Mouse (Mus musculus) myocyte (in vitro differentiated cells): ENCODE results near the gene Nek1. TPM values are rescaled to one million over a fixed set of nuclear protein-coding genes. Genes with fewer than 3 reads are reported as not detected.

Source experiments
- H3K27me3 ChIP-seq: one replicate; pipeline ENCODE4 v1.6.1; 2011; ENCODE audit not compliant: control insufficient read depth, insufficient read depth, insufficient read length
- H3K36me3 ChIP-seq: one replicate; pipeline ENCODE4 v1.6.1; 2011; ENCODE audit not compliant: control insufficient read depth, insufficient read depth
- H3K4me2 ChIP-seq: one replicate; pipeline ENCODE4 v1.6.1; 2011; ENCODE audit warnings: low read depth, control low read depth
- H3K4me3 ChIP-seq: one replicate; pipeline ENCODE4 v1.5.1; 2011; ENCODE audit warnings: mild to moderate bottlenecking, control low read depth, moderate library complexity
- H3K79me2 ChIP-seq: one replicate; pipeline ENCODE4 v1.6.1; 2011; ENCODE audit not compliant: control insufficient read depth, insufficient read depth
- H3ac ChIP-seq: one replicate; pipeline ENCODE4 v1.6.1; 2011; ENCODE audit not compliant: control insufficient read depth, insufficient read length
- CEBPB ChIP-seq: IDR thresholded peaks from 2 replicates; pipeline ENCODE4 v1.6.1; 2011; ENCODE audit warnings: mild to moderate bottlenecking, moderate library complexity; ENCODE audit not compliant: poor library complexity, insufficient read depth, severe bottlenecking
- E2F4 ChIP-seq: IDR thresholded peaks from one replicate; pipeline ENCODE4 v1.6.1; 2011; ENCODE audit warnings: mild to moderate bottlenecking, control low read depth, moderate library complexity; ENCODE audit not compliant: insufficient read depth
- MAX ChIP-seq: IDR thresholded peaks from one replicate; pipeline ENCODE4 v1.6.1; 2011; ENCODE audit warnings: low read depth, mild to moderate bottlenecking, control low read depth
- MYOD1 ChIP-seq, 3 experiments: IDR thresholded peaks; one replicate each; pipeline ENCODE4 v1.6.1; 2011; ENCODE audit warnings: control low read depth in 2 of 3, low read depth in 2 of 3, mild to moderate bottlenecking in 2 of 3, moderate library complexity in 1 of 3; ENCODE audit not compliant: insufficient read length in 2 of 3, control insufficient read depth in 1 of 3
- MYOG ChIP-seq, 3 experiments: IDR thresholded peaks; one replicate each; pipeline ENCODE4 v1.6.1; 2011; ENCODE audit warnings: control low read depth in 2 of 3, low read depth in 2 of 3, mild to moderate bottlenecking in 2 of 3; ENCODE audit not compliant: insufficient read length in 2 of 3, control insufficient read depth in 1 of 3, insufficient read depth in 1 of 3
- POLR2A ChIP-seq: IDR thresholded peaks from one replicate; pipeline ENCODE4 v1.6.1; 2011; ENCODE audit warnings: low read depth, mild to moderate bottlenecking, control low read depth, moderate library complexity; ENCODE audit not compliant: insufficient read length
- POLR2AphosphoS2 ChIP-seq: IDR thresholded peaks from one replicate; pipeline ENCODE4 v1.6.1; 2011; ENCODE audit warnings: low read depth, control low read depth; ENCODE audit not compliant: insufficient read length
- REST ChIP-seq: IDR thresholded peaks from one replicate; pipeline ENCODE4 v1.6.1; 2011; ENCODE audit warnings: mild to moderate bottlenecking, control low read depth, moderate library complexity; ENCODE audit not compliant: insufficient read depth, insufficient read length
- SRF ChIP-seq: IDR thresholded peaks from one replicate; pipeline ENCODE4 v1.6.1; 2011; ENCODE audit warnings: low read depth; ENCODE audit not compliant: control insufficient read depth, insufficient read length
- TCF12 ChIP-seq: IDR thresholded peaks from one replicate; pipeline ENCODE4 v1.6.1; 2011; ENCODE audit warnings: mild to moderate bottlenecking, control low read depth; ENCODE audit not compliant: poor library complexity, insufficient read depth, severe bottlenecking
- TCF3 ChIP-seq: IDR thresholded peaks from one replicate; pipeline ENCODE4 v1.6.1; 2011; ENCODE audit warnings: low read depth, control low read depth; ENCODE audit not compliant: insufficient read length
- USF1 ChIP-seq: IDR thresholded peaks from one replicate; pipeline ENCODE4 v1.6.1; 2011; ENCODE audit warnings: low read depth, mild to moderate bottlenecking, control low read depth, moderate library complexity
- polyA plus RNA-seq: library from polyadenylated mRNA; unstranded; fragments of >200 nt; fragmentation: generic; extraction: Trizol; gene quantifications from one replicate; pipeline ENCODE4 v1.2.1, GENCODE M21; 2012; ENCODE audit warnings: missing spikeins

Gene Nek1
- polyA plus RNA-seq, 1 experiment, result 3.4 TPM

- TF ChIP-seq TCF12 (no peak), REST (no peak), USF1 (no peak), POLR2AphosphoS2 (peak; percentile 87), E2F4 (no peak), MYOG (IDR thresholded peaks at IDR 0.05; ENCODE audit: control insufficient read depth in 1 of 3, insufficient read depth in 1 of 3, insufficient read length in 2 of 3, low read depth in 2 of 3) (peak in 1 of 3 experiments; percentile 15), SRF (no peak), TCF3 (no peak), POLR2A (peak; percentile 80), MAX (no peak), MYOD1 (IDR thresholded peaks at IDR 0.05; ENCODE audit: control insufficient read depth in 1 of 3, insufficient read length in 2 of 3, low read depth in 2 of 3) (peak in 1 of 3 experiments; percentile 15), CEBPB (peak; percentile 98)
- Histone ChIP-seq H3K27me3 (no peaks in the 10 kb centered on the region), H3K4me2 (peak overlapping the region; percentile 72), H3K79me2 (peaks cover 80% of the 10 kb centered on the region), H3K36me3 (no peaks in the 10 kb centered on the region), H3ac (no peak overlapping the region), H3K4me3 (peak overlapping the region; percentile 45)
Measured at GRCm38 (mm10) chr8:60954281-60955014, 38.5 kb upstream of the Nek1 start.

GRCm38 (mm10) chr8:60956847-60957246 is 36.1 kb upstream of the Nek1 start:
- H3K4me3 ChIP-seq, result no peak overlapping the region
- H3ac ChIP-seq, result no peak overlapping the region
- H3K4me2 ChIP-seq, result peak overlapping the region; percentile 47
- no peaks in the 10 kb centered on the region for H3K27me3 ChIP-seq
- H3K36me3 ChIP-seq, result no peaks in the 10 kb centered on the region
- H3K79me2 ChIP-seq, result peaks cover 59% of the 10 kb centered on the region
- TF ChIP-seq REST (no peak), POLR2A (no peak), USF1 (no peak), MAX (no peak), MYOG (IDR thresholded peaks at IDR 0.05; ENCODE audit: control insufficient read depth in 1 of 3, insufficient read depth in 1 of 3, insufficient read length in 2 of 3, low read depth in 2 of 3) (no peak), E2F4 (no peak), SRF (no peak), TCF12 (no peak)

- no peaks in the 10 kb centered on the region for H3K36me3 ChIP-seq
- peaks cover 30% of the 10 kb centered on the region for H3K79me2 ChIP-seq
- TF ChIP-seq USF1 (no peak), E2F4 (no peak)
- no peak overlapping the region for H3K4me3 ChIP-seq
- H3K4me2 ChIP-seq, result no peak overlapping the region
- H3K27me3 ChIP-seq, result no peaks in the 10 kb centered on the region
- H3ac ChIP-seq, result no peak overlapping the region
Measured at GRCm38 (mm10) chr8:60962763-60963162, 30.2 kb upstream of the Nek1 start.

- H3K27me3 ChIP-seq, result no peaks in the 10 kb centered on the region
- peaks cover 24% of the 10 kb centered on the region for H3K79me2 ChIP-seq
- H3ac ChIP-seq, result no peak overlapping the region
- no peak overlapping the region for H3K4me3 ChIP-seq
- no peaks in the 10 kb centered on the region for H3K36me3 ChIP-seq
- H3K4me2 ChIP-seq, result no peak overlapping the region
- no peak for TF ChIP-seq SRF
- no peak for TF ChIP-seq POLR2A
- TF ChIP-seq MYOG (IDR thresholded peaks at IDR 0.05; ENCODE audit: control insufficient read depth in 1 of 3, insufficient read depth in 1 of 3, insufficient read length in 2 of 3, low read depth in 2 of 3), result no peak
- TF ChIP-seq CEBPB, result no peak
- no peak for TF ChIP-seq MAX
- no peak for TF ChIP-seq E2F4
- TF ChIP-seq MYOD1 (IDR thresholded peaks at IDR 0.05; ENCODE audit: control insufficient read depth in 1 of 3, insufficient read length in 2 of 3, low read depth in 2 of 3), result no peak
- no peak for TF ChIP-seq POLR2AphosphoS2
- no peak for TF ChIP-seq USF1
- TF ChIP-seq REST, result no peak
- TF ChIP-seq TCF12, result no peak
Measured at GRCm38 (mm10) chr8:60963931-60964330, 29.1 kb upstream of the Nek1 start.

- Histone ChIP-seq H3K36me3 (no peaks in the 10 kb centered on the region), H3K4me2 (no peak overlapping the region), H3K4me3 (no peak overlapping the region), H3K27me3 (no peaks in the 10 kb centered on the region), H3ac (no peak overlapping the region), H3K79me2 (peaks cover 18% of the 10 kb centered on the region)
- TF ChIP-seq POLR2A (no peak), MYOD1 (IDR thresholded peaks at IDR 0.05; ENCODE audit: control insufficient read depth in 1 of 3, insufficient read length in 2 of 3, low read depth in 2 of 3) (peak in 1 of 3 experiments; percentile 29), MYOG (IDR thresholded peaks at IDR 0.05; ENCODE audit: control insufficient read depth in 1 of 3, insufficient read depth in 1 of 3, insufficient read length in 2 of 3, low read depth in 2 of 3) (peak in 2 of 3 experiments; percentile 22 to 28)
Measured at GRCm38 (mm10) chr8:60964518-60964917, 28.5 kb upstream of the Nek1 start.
